Mouse (Mus musculus) forebrain, embryonic 15.5 days (tissue): ENCODE results near the gene Cap2. TPM values are rescaled to one million over a fixed set of nuclear protein-coding genes. Genes with fewer than 3 reads are reported as not detected.

Source experiments
- ATAC-seq: fragments of 200-750 bp; cut with Nextera tagmentation; replicated peaks from 2 replicates; pipeline ENCODE4 v1.8.0; 2017; ENCODE audit warnings: mild to moderate bottlenecking, moderate TSS enrichment, moderate library complexity
- H3K27ac ChIP-seq: fragments of 300-500 bp; sonication (generic); replicated peaks from 2 replicates; pipeline ENCODE4 v1.5.1; 2015; ENCODE audit warnings: mild to moderate bottlenecking, inconsistent platforms
- H3K27me3 ChIP-seq: fragments of 300-500 bp; sonication (generic); 2 replicates; pipeline ENCODE4 v1.6.1; 2015; ENCODE audit warnings: inconsistent platforms
- H3K36me3 ChIP-seq: fragments of 300-500 bp; sonication (generic); 2 replicates; pipeline ENCODE4 v1.6.1; 2015; ENCODE audit warnings: mild to moderate bottlenecking, inconsistent platforms
- H3K4me1 ChIP-seq: fragments of 300-500 bp; sonication (generic); 2 replicates; pipeline ENCODE4 v1.6.1; 2015; ENCODE audit warnings: inconsistent platforms
- H3K4me2 ChIP-seq: fragments of 300-500 bp; sonication (generic); replicated peaks from 2 replicates; pipeline ENCODE4 v1.6.1; 2015; ENCODE audit warnings: mild to moderate bottlenecking, inconsistent platforms
- H3K4me3 ChIP-seq: fragments of 300-500 bp; sonication (generic); 2 replicates; pipeline ENCODE4 v1.5.1; 2015; ENCODE audit warnings: mild to moderate bottlenecking, inconsistent platforms
- H3K9ac ChIP-seq: fragments of 300-500 bp; sonication (generic); replicated peaks from 2 replicates; pipeline ENCODE4 v1.6.1; 2015; ENCODE audit warnings: mild to moderate bottlenecking, inconsistent platforms
- H3K9me3 ChIP-seq: fragments of 300-500 bp; sonication (generic); 2 replicates; pipeline ENCODE4 v1.6.1; 2016; ENCODE audit warnings: inconsistent platforms
- WGBS: fragments of 180-500 bp; shearing (Covaris S2); methylation state at CpG from one replicate; pipeline ENCODE4 v1.1.7; 2015; ENCODE audit warnings: mixed read lengths; 5-methylcytosine and 5-hydroxymethylcytosine counted together
- polyA plus RNA-seq: library from polyadenylated mRNA; unstranded; fragments of >200 nt; fragmentation: Nextera tagmentation; extraction: Ambion mirVana; gene quantifications from 2 replicates; pipeline ENCODE4 v1.2.1, GENCODE M21; 2015

Gene Cap2
- polyA plus RNA-seq, 1 experiment from 2014 or later = 16.8 TPM

DNA sequence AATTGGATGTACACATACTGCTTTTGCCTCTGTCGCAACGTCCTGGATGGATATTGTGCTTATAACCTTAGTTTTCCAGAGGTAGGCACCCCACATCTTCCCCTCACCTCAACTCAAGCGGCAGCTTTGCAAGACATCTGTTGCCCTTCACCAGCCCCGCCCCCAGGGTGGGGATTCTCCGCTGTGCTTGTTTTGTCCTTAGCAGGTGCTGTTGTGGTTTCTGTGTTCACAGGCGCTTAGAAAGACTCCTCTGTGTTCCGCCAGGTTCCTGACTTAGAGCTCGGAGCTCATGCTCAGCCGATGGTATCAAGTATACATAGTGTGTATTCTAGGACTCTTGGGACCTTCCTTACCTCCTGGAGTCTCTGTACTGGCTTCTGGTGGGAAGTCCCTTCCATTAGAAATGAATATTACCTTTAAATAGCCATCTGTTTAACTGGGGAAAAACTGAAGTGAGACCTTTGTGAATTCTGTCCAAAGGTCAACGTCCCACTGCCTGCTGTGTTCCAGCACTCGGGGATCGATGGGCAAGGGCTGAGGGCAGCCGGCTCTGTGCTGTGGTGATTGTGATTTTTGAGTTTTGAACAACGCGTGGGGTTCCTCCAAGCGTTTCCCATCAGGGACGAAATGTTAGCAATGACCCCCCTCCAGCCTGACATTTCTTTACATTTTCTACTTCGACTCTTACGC, 115.2 kb downstream of the Cap2 start:
- ATAC-seq = no peak
- Histone ChIP-seq H3K27me3 (no peaks in the 10 kb centered on the region), H3K9ac (no peak overlapping the region), H3K4me3 (no peak overlapping the region), H3K27ac (no peak overlapping the region), H3K4me1 (peaks cover 6% of the 10 kb centered on the region; the same call in 1 of the 2 replicates), H3K4me2 (no peak overlapping the region), H3K9me3 (no peaks in the 10 kb centered on the region), H3K36me3 (no peaks in the 10 kb centered on the region)
- WGBS = 91% methylated on average over 19 of the region's 19 CpGs

DNA sequence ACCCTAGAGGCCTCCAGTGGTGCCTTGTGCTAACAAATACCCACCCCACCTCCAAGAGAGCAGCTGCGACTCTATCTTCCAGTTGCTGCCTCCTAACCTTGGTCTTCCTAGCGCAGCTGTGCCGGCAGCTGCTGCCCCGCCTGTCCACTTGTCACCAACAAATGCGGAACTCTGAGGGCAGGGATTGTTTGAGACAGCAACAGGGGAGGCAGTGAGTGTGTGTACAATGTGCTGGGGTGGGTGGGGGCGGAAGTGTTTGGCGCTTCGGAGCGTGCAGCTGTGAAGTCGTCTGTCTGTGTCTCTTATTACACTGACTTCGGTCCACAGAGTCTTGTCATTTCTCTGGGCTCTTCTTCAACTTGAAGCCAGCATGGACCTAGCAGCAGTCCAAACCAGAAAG, 118.0 kb downstream of the Cap2 start:
- no peak for ATAC-seq

DNA sequence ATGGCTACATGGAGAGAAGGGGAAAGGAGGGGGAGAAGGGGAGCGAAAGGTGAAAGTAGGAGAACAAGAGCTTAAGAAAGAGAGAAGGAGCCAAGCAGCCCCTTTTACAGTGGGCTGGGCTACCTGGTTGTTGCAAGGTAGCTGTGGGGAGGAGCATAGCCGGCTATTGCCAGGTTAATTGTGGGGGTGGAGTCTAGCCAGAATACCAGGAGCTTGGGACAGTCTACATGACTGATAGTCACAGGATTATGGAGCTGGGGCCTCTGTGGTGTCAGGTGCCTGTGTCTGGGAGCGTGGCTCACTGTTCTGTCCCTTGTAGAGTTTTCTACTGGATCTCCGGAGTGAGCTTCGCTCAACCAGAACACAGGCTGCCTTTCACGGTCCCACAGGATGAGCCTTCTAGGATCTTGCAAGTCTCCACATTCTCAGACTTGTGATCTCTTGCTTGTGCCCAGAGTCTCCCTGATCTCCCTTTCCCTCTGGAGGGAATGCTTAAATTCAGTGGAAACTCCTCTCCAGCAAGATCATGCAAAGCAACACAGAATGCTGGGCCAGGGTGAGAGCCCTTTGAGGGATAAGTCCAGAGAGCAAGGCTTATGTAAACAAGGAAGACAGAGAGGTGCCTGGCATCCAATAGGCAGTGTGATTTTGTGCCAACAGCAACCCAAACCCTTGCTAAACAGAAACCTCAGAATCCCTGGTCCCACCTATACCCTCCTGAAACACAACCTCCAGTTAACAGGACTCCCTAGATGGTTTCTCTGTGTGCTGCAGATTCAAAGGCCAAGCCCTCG, 119.5 kb downstream of the Cap2 start:
- Histone ChIP-seq H3K27ac (no peak overlapping the region), H3K4me3 (no peak overlapping the region), H3K9ac (no peak overlapping the region), H3K9me3 (no peaks in the 10 kb centered on the region), H3K4me2 (no peak overlapping the region), H3K4me1 (peaks cover 6% of the 10 kb centered on the region; the same call in 1 of the 2 replicates), H3K36me3 (no peaks in the 10 kb centered on the region), H3K27me3 (no peaks in the 10 kb centered on the region)
- WGBS = 89% methylated on average over 7 of the region's 7 CpGs
- ATAC-seq = no peak

More for the DNA sequence above, 118.0 kb downstream of the Cap2 start:
- no peak overlapping the region for H3K4me2 ChIP-seq
- peaks cover 6% of the 10 kb centered on the region; the same call in 1 of the 2 replicates for H3K4me1 ChIP-seq
- no peaks in the 10 kb centered on the region for H3K9me3 ChIP-seq
- no peak overlapping the region for H3K27ac ChIP-seq
- WGBS = 67% methylated on average over 11 of the region's 11 CpGs
- H3K36me3 ChIP-seq = no peaks in the 10 kb centered on the region
- no peak overlapping the region for H3K9ac ChIP-seq
- no peak overlapping the region for H3K4me3 ChIP-seq
- no peaks in the 10 kb centered on the region for H3K27me3 ChIP-seq

DNA sequence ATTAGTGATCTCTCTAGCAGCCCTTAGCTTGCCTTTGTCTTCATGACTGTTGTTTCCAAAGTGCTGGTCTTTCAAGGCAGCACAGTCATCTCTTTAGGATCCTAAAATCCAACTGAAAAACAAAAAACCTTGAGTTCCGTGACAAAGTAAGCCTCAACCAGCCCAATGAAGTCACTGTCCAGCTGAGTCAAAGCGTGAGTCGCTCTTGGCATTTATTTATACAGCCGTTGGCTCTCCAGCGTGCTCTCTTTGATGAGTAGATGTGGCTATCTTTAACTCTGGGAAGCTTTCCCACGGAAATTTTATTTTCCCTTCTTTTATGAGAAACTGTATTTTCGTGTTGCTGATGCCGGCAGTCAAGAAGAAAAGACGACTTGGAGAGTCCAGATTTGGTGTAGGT, 125.0 kb downstream of the Cap2 start:
- Histone ChIP-seq H3K4me1 (peaks cover 14% of the 10 kb centered on the region), H3K4me3 (no peak overlapping the region), H3K27ac (no peak overlapping the region), H3K4me2 (no peak overlapping the region), H3K27me3 (no peaks in the 10 kb centered on the region), H3K9me3 (no peaks in the 10 kb centered on the region), H3K9ac (no peak overlapping the region), H3K36me3 (no peaks in the 10 kb centered on the region)
- no peak for ATAC-seq
- WGBS = 90% methylated on average over 9 of the region's 9 CpGs

DNA sequence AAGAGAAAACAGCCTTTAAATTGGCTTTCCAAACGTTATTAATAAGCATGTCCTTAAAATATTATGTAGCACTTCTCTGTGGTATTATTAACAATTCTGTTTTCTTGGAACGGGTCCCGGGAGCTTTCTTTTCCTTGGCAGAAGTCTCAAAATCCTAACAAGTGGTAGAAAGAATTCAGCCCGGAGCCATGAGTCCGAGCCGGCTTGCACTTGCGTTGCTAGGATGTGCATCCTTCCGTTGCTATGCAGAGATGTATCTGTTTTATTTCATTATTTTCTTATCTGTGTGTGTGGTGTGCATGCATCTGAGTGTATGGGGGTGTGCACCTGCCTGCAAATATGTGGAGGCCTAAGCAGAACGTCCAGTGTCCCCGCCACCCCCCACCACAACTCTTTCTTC, 126.2 kb downstream of the Cap2 start:
- H3K27ac ChIP-seq = 0 out of 2 replicates have a peak overlapping the region, but pooled peaks have one; percentile 24
- 0 out of 2 replicates have a peak, but pooled peaks have one; percentile 55 for ATAC-seq

DNA sequence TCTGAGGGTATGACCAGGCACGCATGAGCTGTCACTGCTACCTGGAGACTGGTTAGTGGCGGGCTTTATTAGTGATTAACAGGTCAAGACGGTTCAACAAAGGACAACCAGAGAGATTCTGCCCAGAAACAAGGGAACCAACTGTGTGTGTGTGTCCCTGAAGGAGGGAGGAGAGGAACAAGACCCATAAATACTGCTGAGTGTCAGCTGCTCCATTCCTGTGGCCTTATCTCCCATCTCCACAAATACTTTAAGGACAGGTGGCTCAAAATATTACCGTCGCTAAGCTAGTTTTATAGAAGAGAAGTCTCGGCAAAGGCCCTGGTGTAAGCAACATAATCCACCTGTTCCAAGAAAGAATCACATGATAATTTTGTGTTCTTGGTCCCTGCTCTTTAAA, 127.7 kb downstream of the Cap2 start:
- 88% methylated on average over 6 of the region's 6 CpGs for WGBS
- no peak overlapping the region for H3K4me3 ChIP-seq
- ATAC-seq = no peak
- no peaks in the 10 kb centered on the region for H3K36me3 ChIP-seq
- H3K27ac ChIP-seq = no peak overlapping the region
- H3K9ac ChIP-seq = no peak overlapping the region
- H3K27me3 ChIP-seq = no peaks in the 10 kb centered on the region
- peaks cover 33% of the 10 kb centered on the region for H3K4me1 ChIP-seq
- no peak overlapping the region for H3K4me2 ChIP-seq
- H3K9me3 ChIP-seq = no peaks in the 10 kb centered on the region

More for the DNA sequence above, 126.2 kb downstream of the Cap2 start:
- Histone ChIP-seq H3K36me3 (no peaks in the 10 kb centered on the region), H3K27me3 (no peaks in the 10 kb centered on the region), H3K9ac (no peak overlapping the region), H3K4me1 (peaks cover 17% of the 10 kb centered on the region), H3K4me3 (no peak overlapping the region), H3K9me3 (no peaks in the 10 kb centered on the region), H3K4me2 (no peak overlapping the region)
- WGBS = 39% methylated on average over 10 of the region's 10 CpGs

DNA sequence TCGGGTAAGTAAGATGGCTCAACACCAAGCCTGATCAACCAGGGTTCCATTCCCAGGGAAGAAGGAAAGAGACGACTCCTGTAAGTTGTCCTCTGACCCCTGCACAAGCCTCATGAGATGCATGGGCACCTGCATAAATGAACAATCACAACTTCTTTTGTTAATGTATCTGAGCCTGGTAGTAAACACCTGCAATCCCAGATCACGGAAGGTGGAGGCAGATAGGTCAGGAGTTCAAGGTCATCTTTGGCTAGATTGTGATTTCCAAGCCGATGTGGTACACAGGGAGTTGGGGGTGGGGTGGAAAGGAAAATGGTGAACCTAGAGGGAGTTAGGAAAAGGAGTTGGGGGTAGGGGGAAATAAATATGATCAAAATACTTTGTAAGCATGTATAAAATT, 131.1 kb downstream of the Cap2 start:
- 65% methylated on average over 4 of the region's 4 CpGs for WGBS
- ATAC-seq = no peak

DNA sequence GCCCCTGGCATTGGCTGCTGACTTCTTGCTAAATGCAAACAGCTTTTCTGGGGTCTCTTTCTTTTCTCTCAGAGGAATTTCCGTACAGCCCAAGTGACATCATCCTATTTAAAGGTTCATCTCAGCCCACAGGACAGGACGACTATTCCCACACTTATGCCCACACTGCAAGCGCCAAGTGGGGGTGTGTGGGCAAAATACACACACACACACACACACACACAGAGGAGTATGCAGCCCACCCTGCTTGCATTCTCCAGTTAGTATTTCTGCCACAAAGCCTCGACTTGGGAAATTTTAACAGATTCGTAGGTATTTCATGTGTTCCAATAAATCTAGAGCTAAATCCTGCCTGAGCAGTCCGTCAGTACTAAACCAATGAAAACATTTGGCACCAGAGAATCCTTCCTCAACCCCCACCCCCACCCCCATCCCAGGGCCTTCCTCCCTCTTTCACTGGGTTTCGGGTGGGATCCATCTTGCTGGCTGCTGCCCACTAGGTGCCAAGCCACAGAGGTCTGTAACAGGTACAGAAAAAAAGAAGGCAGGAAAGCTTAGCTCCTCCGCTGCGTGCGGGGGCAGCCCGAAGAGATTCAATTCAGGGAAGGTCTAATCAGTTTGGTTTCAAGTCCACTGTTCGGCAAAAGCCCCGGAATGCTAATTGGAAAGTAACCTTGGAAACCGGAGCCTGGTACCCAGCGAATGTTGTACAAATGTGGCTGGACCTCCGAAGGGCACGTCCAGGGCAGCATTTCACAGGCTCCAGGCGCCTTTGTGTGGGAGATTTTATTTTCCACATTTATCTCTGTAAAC, 131.9 kb downstream of the Cap2 start:
- Histone ChIP-seq H3K4me2 (peak overlapping the region; percentile 44), H3K9me3 (no peaks in the 10 kb centered on the region), H3K4me3 (peak overlapping the region; percentile 24), H3K4me1 (peaks cover 32% of the 10 kb centered on the region), H3K27ac (peak overlapping the region; percentile 87), H3K27me3 (no peaks in the 10 kb centered on the region), H3K36me3 (no peaks in the 10 kb centered on the region), H3K9ac (peak overlapping the region; percentile 12)
- peak; percentile 84 for ATAC-seq
- WGBS = 5% methylated on average over 18 of the region's 18 CpGs

More for the DNA sequence above, 131.1 kb downstream of the Cap2 start:
- peak overlapping the region; percentile 87 for H3K27ac ChIP-seq
- peaks cover 38% of the 10 kb centered on the region for H3K4me1 ChIP-seq
- no peaks in the 10 kb centered on the region for H3K36me3 ChIP-seq
- H3K27me3 ChIP-seq = no peaks in the 10 kb centered on the region
- no peak overlapping the region for H3K4me3 ChIP-seq
- H3K4me2 ChIP-seq = no peak overlapping the region
- H3K9me3 ChIP-seq = no peaks in the 10 kb centered on the region
- no peak overlapping the region for H3K9ac ChIP-seq

DNA sequence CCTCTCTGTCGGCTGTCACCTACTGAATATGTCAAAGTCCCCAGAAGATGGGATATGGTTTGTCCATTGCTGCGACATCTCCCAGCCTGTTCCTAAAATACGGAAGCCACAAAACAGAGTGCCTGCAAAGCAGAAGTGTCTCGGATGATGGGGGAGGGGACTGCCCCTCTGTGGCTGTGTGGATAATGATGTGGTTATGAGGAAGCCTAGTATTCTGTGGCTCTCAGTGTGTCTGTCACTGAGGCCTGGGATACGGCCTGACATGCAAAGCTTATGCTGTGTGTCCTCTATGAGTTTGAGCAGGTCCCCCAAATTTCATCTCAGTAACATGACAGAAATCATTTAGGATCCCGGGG, 132.5 kb downstream of the Cap2 start:
- no peaks in the 10 kb centered on the region for H3K36me3 ChIP-seq
- H3K27ac ChIP-seq = peak overlapping the region; percentile 87
- peak overlapping the region; percentile 12 for H3K9ac ChIP-seq
- WGBS = 13% methylated on average over 6 of the region's 6 CpGs
- H3K9me3 ChIP-seq = no peaks in the 10 kb centered on the region
- peaks cover 32% of the 10 kb centered on the region for H3K4me1 ChIP-seq
- peak overlapping the region; percentile 44 for H3K4me2 ChIP-seq
- H3K27me3 ChIP-seq = no peaks in the 10 kb centered on the region
- H3K4me3 ChIP-seq = peak overlapping the region; percentile 24
- ATAC-seq = peak; percentile 79

DNA sequence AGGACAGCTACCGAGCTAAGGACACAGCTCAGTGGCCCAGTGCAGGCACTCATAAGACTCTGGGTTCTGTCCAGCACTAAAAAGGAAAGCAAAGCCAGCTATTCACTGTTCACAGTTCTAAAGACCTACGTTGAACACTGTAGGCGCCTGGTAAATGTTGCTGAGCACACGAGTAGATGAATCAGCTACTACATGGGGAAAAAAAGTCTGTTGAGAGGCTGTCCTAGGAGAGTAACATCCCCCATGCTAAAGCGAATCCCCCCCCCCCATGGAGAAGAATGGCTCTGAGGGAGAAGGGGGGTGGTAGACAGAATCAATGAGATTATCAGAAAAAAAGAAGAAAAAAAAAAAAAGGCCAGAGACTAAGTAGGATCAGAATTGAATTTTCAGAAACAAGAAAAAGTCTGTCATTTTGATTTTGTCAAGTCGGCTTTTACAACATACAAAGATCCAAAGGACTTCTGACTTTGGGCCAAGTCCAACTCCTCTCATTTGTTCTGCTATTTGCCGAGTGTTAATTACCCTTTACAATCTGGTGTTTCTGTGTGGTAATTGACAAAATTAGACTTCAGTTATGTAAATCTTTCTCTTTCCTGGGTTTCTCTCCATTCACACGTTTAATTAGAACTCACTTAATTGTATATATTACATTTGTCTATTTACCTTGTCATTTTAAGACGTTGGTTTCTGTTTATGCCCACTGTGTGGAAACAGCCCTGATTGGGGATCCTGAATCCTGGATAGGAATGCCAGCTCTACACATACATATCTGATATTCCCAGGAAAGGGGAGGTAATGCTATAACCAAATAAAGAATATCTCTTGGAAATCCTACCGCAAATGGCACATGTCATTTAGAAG, 139.2 kb downstream of the Cap2 start:
- peak overlapping the region; percentile 79 for H3K27ac ChIP-seq
- H3K4me3 ChIP-seq = no peak overlapping the region
- H3K9me3 ChIP-seq = no peaks in the 10 kb centered on the region; the same call in 1 of the 2 replicates
- WGBS = 35% methylated on average over 10 of the region's 10 CpGs
- H3K4me1 ChIP-seq = peaks cover 6% of the 10 kb centered on the region
- H3K27me3 ChIP-seq = no peaks in the 10 kb centered on the region
- no peaks in the 10 kb centered on the region; the same call in 1 of the 2 replicates for H3K36me3 ChIP-seq
- ATAC-seq = peak; percentile 81
- H3K4me2 ChIP-seq = no peak overlapping the region
- H3K9ac ChIP-seq = no peak overlapping the region

DNA sequence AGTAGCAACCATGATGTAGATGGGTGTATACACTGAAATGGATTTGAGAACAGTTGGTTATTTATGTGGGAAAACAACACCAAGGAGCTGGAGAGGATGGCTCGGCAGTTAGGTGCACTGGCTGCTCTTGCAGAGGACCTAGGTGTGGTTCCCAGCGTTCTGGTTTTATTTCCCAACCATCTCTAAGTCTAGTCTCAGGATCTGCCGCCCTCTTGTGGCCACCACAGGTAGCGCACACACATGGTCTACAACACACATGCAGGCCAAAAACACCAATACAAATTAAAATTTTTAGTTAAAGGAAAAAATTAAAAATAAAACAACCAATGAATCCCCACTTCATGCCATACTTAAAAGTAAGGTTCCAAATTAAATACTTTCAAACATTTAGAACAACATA, 140.7 kb downstream of the Cap2 start:
- Histone ChIP-seq H3K4me3 (no peak overlapping the region), H3K4me1 (peaks cover 6% of the 10 kb centered on the region), H3K9me3 (no peaks in the 10 kb centered on the region; the same call in 1 of the 2 replicates), H3K36me3 (no peaks in the 10 kb centered on the region; the same call in 1 of the 2 replicates), H3K27me3 (no peaks in the 10 kb centered on the region), H3K9ac (no peak overlapping the region), H3K27ac (no peak overlapping the region), H3K4me2 (no peak overlapping the region)
- no peak for ATAC-seq
- WGBS = 91% methylated on average over 4 of the region's 4 CpGs
